Mouse (Mus musculus): Measurements from ENCODE around the gene Tbx19.

The Tbx19 gene

GRCm38 (mm10) chr1:165160723-165161405 lies at the start of gene Tbx19:
TSS of gene Tbx19 (minus strand) at chr1:165160773.
- 56% methylated on average over 8 of the region's 8 CpGs for WGBS

GRCm38 (mm10) chr1:165205591-165205990 lies 45.0 kb upstream of the Tbx19 start:
- 39% methylated on average over 2 of the region's 2 CpGs for WGBS

GRCm38 (mm10) chr1:165203488-165204035 lies 43.0 kb upstream of the Tbx19 start:
- 62% methylated on average over 2 of the region's 2 CpGs for WGBS

- whole genome bisulfite sequencing: 86% methylated on average over 4 of the region's 4 CpGs
Observed at GRCm38 (mm10) chr1:165201445-165202012, 41.0 kb upstream of the Tbx19 start.

- 62% methylated on average over 8 of the region's 8 CpGs for WGBS
Observed at GRCm38 (mm10) chr1:165200748-165201147, 40.2 kb upstream of the Tbx19 start.

- WGBS: 82% methylated on average over 3 of the region's 3 CpGs
Observed at GRCm38 (mm10) chr1:165199639-165200038, 39.1 kb upstream of the Tbx19 start.

GRCm38 (mm10) chr1:165198951-165199350 lies 38.4 kb upstream of the Tbx19 start:
- 89% methylated on average over 1 of the region's 1 CpGs for WGBS

GRCm38 (mm10) chr1:165197875-165198274 lies 37.3 kb upstream of the Tbx19 start:
- 66% methylated on average over 3 of the region's 3 CpGs for WGBS

- WGBS: 74% methylated on average over 3 of the region's 3 CpGs
Observed at GRCm38 (mm10) chr1:165195396-165195960, 34.9 kb upstream of the Tbx19 start.

GRCm38 (mm10) chr1:165194662-165195013 lies 34.1 kb upstream of the Tbx19 start:
- WGBS: 12% methylated on average over 5 of the region's 5 CpGs

GRCm38 (mm10) chr1:165193880-165194661 lies 33.5 kb upstream of the Tbx19 start, which contains the start of gene Sft2d2:
TSS of gene Sft2d2 (minus strand) at chr1:165194438.
- under 1% methylated on average over 69 of the region's 69 CpGs for WGBS

- WGBS: 39% methylated on average over 7 of the region's 7 CpGs
Observed at GRCm38 (mm10) chr1:165193426-165193825, 32.9 kb upstream of the Tbx19 start.

GRCm38 (mm10) chr1:165192714-165193264 lies 32.2 kb upstream of the Tbx19 start:
- WGBS: 78% methylated on average over 10 of the region's 10 CpGs

- whole genome bisulfite sequencing: 63% methylated on average over 4 of the region's 4 CpGs
Observed at GRCm38 (mm10) chr1:165192102-165192501, 31.5 kb upstream of the Tbx19 start.

- 28% methylated on average over 13 of the region's 13 CpGs for WGBS
Observed at GRCm38 (mm10) chr1:165191611-165192010, 31.0 kb upstream of the Tbx19 start.

GRCm38 (mm10) chr1:165190571-165191273 lies 30.1 kb upstream of the Tbx19 start:
- WGBS: 68% methylated on average over 10 of the region's 10 CpGs

GRCm38 (mm10) chr1:165190068-165190467 lies 29.5 kb upstream of the Tbx19 start:
- WGBS: 83% methylated on average over 6 of the region's 6 CpGs

GRCm38 (mm10) chr1:165188806-165189580 lies 28.4 kb upstream of the Tbx19 start:
- WGBS: 87% methylated on average over 10 of the region's 10 CpGs

- WGBS: 50% methylated on average over 5 of the region's 5 CpGs
Observed at GRCm38 (mm10) chr1:165187357-165187756, 26.8 kb upstream of the Tbx19 start.

- 89% methylated on average over 12 of the region's 12 CpGs for WGBS
Observed at GRCm38 (mm10) chr1:165186491-165186890, 25.9 kb upstream of the Tbx19 start.
